Mouse (Mus musculus): ENCODE results near the gene Prl6a1. TPM values are rescaled to one million over a fixed set of nuclear protein-coding genes. Genes with fewer than 3 reads are reported as not detected.

The Prl6a1 gene
- polyA plus RNA-seq (2015; fragmentation: Nextera tagmentation; extraction: Ambion mirVana): not detected in 2 replicates

DNA sequence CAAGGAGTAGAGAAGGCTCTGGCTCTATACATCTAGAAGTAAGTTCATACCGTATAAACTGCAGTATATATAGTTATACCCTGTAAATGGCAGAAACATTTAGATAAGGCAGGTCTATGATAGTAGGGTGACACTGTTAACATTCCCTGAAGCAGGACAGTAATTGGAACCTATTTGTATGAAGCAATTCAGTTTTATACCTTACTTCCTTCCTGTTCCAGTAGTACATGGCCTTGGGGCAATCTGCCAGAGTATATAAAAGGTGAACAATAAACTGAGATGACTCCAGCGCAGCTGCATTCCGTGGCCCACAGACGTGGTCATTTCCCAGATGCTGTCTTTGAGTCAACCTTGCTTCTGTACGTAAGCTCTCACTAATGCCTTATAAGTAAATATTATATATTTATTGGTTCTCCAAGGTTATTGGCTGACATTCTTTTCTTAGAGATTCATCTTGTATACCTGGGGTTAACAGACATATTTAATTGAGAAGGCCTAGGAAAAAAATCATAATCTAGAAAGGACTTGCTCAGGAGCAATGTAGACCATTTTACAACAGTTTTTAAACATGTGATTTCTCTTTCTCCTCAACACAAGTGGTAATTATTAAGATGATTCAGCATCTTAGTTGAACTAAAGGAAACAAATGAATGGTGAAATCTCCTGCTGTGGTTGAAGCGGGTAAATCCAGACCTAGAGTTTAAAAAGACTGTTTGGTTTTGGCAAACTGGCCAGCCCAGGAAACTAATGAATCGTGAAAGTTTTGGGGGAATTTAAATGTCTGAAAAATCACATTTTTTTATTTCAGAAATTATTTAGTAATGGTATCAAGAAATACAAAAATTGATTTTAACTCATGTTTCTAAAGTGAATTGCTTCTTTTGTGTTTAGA lies at the start of gene Prl6a1:
TSS of gene Prl6a1 (plus strand) at position 294 of the 892 bp plus-strand sequence.
- 84% methylated on average over 7 of the region's 7 CpGs for WGBS
- no peaks in the 10 kb centered on the region for H3K9me3 ChIP-seq
- no peaks in the 10 kb centered on the region for H3K27me3 ChIP-seq
- no peaks in the 10 kb centered on the region for H3K36me3 ChIP-seq
- no peak within 1 kb of the TSS for H3K4me2 ChIP-seq
- H3K4me3 ChIP-seq: no peak within 1 kb of the TSS
- no peaks in the 10 kb centered on the region for H3K4me1 ChIP-seq (replicated peaks)
- no peak within 1 kb of the TSS for H3K9ac ChIP-seq
- no peak for ATAC-seq (ENCODE audit: low FRiP score)
- no peak within 1 kb of the TSS for H3K27ac ChIP-seq

DNA sequence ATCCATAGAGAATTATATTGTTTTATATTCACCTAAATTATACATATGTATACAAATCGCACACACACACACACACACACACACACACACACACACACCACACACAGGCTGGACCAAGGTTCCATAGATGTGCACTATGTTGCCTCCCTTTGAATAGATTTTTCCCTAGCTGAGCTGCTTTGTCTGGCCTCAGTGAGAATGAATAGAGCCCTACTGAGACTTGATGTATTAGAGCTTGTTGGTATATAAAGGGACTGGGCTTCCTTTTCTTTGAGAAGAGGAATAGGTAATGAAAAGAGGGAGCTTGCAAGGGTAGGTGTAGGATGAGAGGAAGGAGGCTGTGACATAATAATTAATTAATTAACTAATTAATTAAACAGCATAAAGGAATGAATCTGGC lies 22.6 kb downstream of the Prl6a1 start:
- no peak for ATAC-seq (ENCODE audit: low FRiP score)
- WGBS: 27% methylated on average over 1 of the region's 1 CpGs

DNA sequence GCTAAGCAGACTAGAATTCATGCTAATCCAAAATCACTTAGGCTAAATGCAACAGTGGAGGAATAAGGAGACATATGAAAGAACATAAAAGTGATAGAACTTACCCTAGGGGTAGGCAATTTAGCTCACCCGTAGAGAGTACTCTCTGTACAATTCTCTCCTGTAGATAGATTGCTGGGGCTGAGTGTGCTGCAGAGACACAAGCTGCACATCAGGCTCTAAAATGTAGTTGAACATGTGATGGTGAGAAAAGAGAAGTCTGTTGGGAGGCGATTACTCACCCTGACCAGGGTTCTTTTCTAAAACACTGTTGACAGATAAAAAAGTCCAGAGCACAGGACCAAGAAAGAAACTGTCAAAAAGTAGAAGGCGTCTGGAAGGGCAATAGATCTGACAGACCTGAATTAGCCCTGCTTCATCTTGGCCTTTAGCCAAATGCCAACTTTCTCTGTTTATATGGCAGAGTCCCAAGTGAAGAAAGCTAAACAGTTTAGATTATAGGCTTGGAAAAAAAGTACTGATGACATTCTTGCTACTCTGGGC lies 30.4 kb downstream of the Prl6a1 start:
- no peak for ATAC-seq (ENCODE audit: low FRiP score)
- no peak overlapping the region for H3K27ac ChIP-seq
- H3K4me1 ChIP-seq (replicated peaks): no peaks in the 10 kb centered on the region
- no peak overlapping the region for H3K4me2 ChIP-seq
- WGBS: 62% methylated on average over 3 of the region's 3 CpGs
- H3K9ac ChIP-seq: no peak overlapping the region
- H3K4me3 ChIP-seq: no peak overlapping the region
- H3K36me3 ChIP-seq: no peaks in the 10 kb centered on the region
- no peaks in the 10 kb centered on the region for H3K9me3 ChIP-seq
- no peaks in the 10 kb centered on the region for H3K27me3 ChIP-seq

More for the DNA sequence above, 22.6 kb downstream of the Prl6a1 start:
- Histone ChIP-seq H3K27me3 (no peaks in the 10 kb centered on the region), H3K4me1 (replicated peaks) (no peaks in the 10 kb centered on the region), H3K4me3 (no peak overlapping the region), H3K36me3 (no peaks in the 10 kb centered on the region), H3K4me2 (no peak overlapping the region), H3K9ac (no peak overlapping the region), H3K9me3 (no peaks in the 10 kb centered on the region), H3K27ac (no peak overlapping the region)

DNA sequence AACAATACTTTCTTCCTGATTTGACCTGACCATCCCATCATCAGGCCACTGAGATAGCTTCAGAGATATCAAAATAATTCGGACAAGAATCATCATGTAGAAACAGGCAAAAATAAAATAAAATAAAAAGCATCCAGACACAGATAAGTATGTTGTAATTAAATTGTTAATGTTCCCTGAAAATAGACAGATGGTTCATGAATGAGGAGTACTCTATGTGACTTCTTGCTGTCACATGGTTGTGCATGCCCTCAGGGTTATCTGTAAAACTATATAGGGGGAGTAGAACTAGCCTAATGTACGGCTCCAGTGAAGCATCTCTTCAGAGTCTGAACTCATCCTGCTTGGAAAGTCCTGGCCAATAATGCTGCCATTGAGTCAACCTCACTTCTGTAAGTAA lies 32.9 kb downstream of the Prl6a1 start, which contains the start of gene Prl8a2:
TSS of gene Prl8a2 (plus strand) at position 301 of the 400 bp plus-strand sequence.
- ATAC-seq (ENCODE audit: low FRiP score): no peak
- Histone ChIP-seq H3K9me3 (no peaks in the 10 kb centered on the region), H3K4me3 (no peak within 1 kb of the TSS), H3K4me2 (no peak within 1 kb of the TSS), H3K4me1 (replicated peaks) (no peaks in the 10 kb centered on the region), H3K9ac (no peak within 1 kb of the TSS), H3K27me3 (no peaks in the 10 kb centered on the region), H3K27ac (no peak within 1 kb of the TSS), H3K36me3 (no peaks in the 10 kb centered on the region)
- 81% methylated on average over 2 of the region's 2 CpGs for WGBS

Other genes starting within 250 kb of the Prl6a1 start
- not detected in 2 replicates for gene Prl3d1, start 218.4 kb upstream of the Prl6a1 start, polyA plus RNA-seq (2015; fragmentation: Nextera tagmentation; extraction: Ambion mirVana)
- not detected in 2 replicates for gene Prl3d2, start 190.9 kb upstream of the Prl6a1 start, polyA plus RNA-seq (2015; fragmentation: Nextera tagmentation; extraction: Ambion mirVana)
- not detected in 2 replicates for gene Prl3d3, start 155.8 kb upstream of the Prl6a1 start, polyA plus RNA-seq (2015; fragmentation: Nextera tagmentation; extraction: Ambion mirVana)
- not detected in 2 replicates for gene Prl3c1, start 116.0 kb upstream of the Prl6a1 start, polyA plus RNA-seq (2015; fragmentation: Nextera tagmentation; extraction: Ambion mirVana)
- gene Prl3b1, start 70.8 kb upstream of the Prl6a1 start, polyA plus RNA-seq (2015; fragmentation: Nextera tagmentation; extraction: Ambion mirVana): not detected in 2 replicates
- gene Prl3a1, start 53.2 kb upstream of the Prl6a1 start, polyA plus RNA-seq (2015; fragmentation: Nextera tagmentation; extraction: Ambion mirVana): not detected in 2 replicates
- gene Prl8a2, start 33.0 kb downstream of the Prl6a1 start, polyA plus RNA-seq (2015; fragmentation: Nextera tagmentation; extraction: Ambion mirVana): not detected in 2 replicates
- not detected in 2 replicates for gene Prl2b1, start 78.2 kb downstream of the Prl6a1 start, polyA plus RNA-seq (2015; fragmentation: Nextera tagmentation; extraction: Ambion mirVana)
- not detected in 2 replicates for gene Prl8a6, start 126.1 kb downstream of the Prl6a1 start, polyA plus RNA-seq (2015; fragmentation: Nextera tagmentation; extraction: Ambion mirVana)
- gene Prl8a8, start 200.6 kb downstream of the Prl6a1 start, polyA plus RNA-seq (2015; fragmentation: Nextera tagmentation; extraction: Ambion mirVana): not detected in 2 replicates

Measured in hindbrain, embryonic 13.5 days (tissue).